Mouse (Mus musculus) embryo, embryonic 11.5 days (tissue): ENCODE measurements at regions not wholly inside any gene's neighbourhood (a gene's known extent, or its start where the extent isn't known, plus 50 kb on each side); places are given as distances from the start of the nearest gene placed in this dataset.

Experiments
- DNase-seq: peaks from one replicate; pipeline ENCODE4 v3.0.0-alpha.2; 2012; ENCODE audit warnings: low read depth, low spot score

- no peak for DNase-seq
Observed at GRCm38 (mm10) chr8:10869866-10870265, 138.4 kb downstream of the Irs2 start.

- no peak for DNase-seq
Observed at GRCm38 (mm10) chr8:10866696-10867395, 141.4 kb downstream of the Irs2 start.

- no peak for DNase-seq
Observed at GRCm38 (mm10) chr8:10865941-10866513, 142.2 kb downstream of the Irs2 start.

GRCm38 (mm10) chr8:10865415-10865821 lies 142.8 kb downstream of the Irs2 start:
- no peak for DNase-seq

GRCm38 (mm10) chr8:10862442-10862841 lies 145.8 kb downstream of the Irs2 start:
- no peak for DNase-seq

GRCm38 (mm10) chr8:10860810-10861209 lies 147.4 kb downstream of the Irs2 start:
- DNase-seq, result no peak

- DNase-seq, result no peak
Observed at GRCm38 (mm10) chr8:10857874-10858273, 150.4 kb downstream of the Irs2 start.

- DNase-seq, result no peak
Observed at GRCm38 (mm10) chr8:10856996-10857720, 151.1 kb downstream of the Irs2 start.

- DNase-seq, result no peak
Observed at GRCm38 (mm10) chr8:10855696-10856095, 152.6 kb downstream of the Irs2 start.

GRCm38 (mm10) chr8:10855131-10855530 lies 153.1 kb downstream of the Irs2 start:
- no peak for DNase-seq

- DNase-seq, result no peak
Observed at GRCm38 (mm10) chr8:10854600-10854999, 153.7 kb downstream of the Irs2 start.

GRCm38 (mm10) chr8:10853901-10854300 lies 154.4 kb downstream of the Irs2 start:
- DNase-seq, result no peak

- no peak for DNase-seq
Observed at GRCm38 (mm10) chr8:10849916-10850315, 158.3 kb downstream of the Irs2 start.

GRCm38 (mm10) chr8:10845607-10846006 lies 162.7 kb downstream of the Irs2 start:
- DNase-seq, result no peak

GRCm38 (mm10) chr8:10840853-10841531 lies 167.3 kb downstream of the Irs2 start:
- no peak for DNase-seq

- no peak for DNase-seq
Observed at GRCm38 (mm10) chr8:10840044-10840443, 168.2 kb downstream of the Irs2 start.

- DNase-seq, result no peak
Observed at GRCm38 (mm10) chr8:10835054-10835453, 173.2 kb downstream of the Irs2 start.

- DNase-seq, result no peak
Observed at GRCm38 (mm10) chr8:10831864-10832263, 176.4 kb downstream of the Irs2 start.

- DNase-seq, result no peak
Observed at GRCm38 (mm10) chr8:10831277-10831676, 177.0 kb downstream of the Irs2 start.

GRCm38 (mm10) chr8:10830835-10831234 lies 177.4 kb downstream of the Irs2 start:
- no peak for DNase-seq

GRCm38 (mm10) chr8:10828580-10828979 lies 179.7 kb downstream of the Irs2 start:
- DNase-seq, result no peak

- DNase-seq, result no peak
Observed at GRCm38 (mm10) chr8:10827560-10827959, 180.7 kb downstream of the Irs2 start.
